Mouse (Mus musculus): Measurements from ENCODE around the gene Tec. TPM values are rescaled to one million over a fixed set of nuclear protein-coding genes. Genes with fewer than 3 reads are reported as not detected.

Gene Tec
- polyA plus RNA-seq, 1 experiment from 2014 or later: 3.2 TPM

DNA sequence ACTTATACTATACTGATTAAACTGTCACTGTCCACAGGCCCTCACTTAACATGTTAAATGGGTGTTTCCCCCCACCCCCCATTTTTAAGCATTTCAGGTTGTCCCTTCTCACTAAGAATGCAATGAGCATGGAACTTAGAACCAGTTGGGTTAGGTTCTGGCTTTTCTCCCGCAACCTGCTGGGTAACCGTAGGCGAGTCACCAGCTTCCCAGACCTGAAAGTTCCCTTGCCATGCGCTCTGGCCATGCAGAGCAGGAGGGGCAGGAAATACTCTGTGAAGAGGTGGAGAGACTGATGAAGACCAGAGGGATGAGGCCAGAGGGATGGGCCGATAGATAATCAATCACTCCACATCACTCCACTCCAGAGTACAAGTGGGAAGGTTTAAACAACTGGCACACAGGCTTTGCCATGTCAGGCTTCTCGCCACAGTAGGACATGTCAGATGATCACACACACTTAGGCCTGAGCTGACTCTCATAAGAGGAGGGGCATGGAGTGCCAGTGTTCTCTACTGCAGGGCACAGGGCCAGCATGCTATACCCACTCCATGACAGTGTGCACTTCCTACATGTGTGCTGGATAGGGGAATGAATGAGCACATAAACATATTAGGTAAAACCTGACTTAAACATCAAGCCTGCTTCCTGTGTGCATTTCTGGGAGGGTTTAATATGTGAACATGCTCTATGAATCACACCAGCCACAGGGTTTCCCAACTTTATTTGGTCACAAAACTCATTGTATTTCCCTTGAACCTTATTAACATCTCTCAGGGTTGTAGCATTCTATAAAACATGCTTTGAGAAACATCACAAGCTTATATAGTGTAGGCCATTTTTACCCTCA is 13.9 kb downstream of the Tec start:
- Histone ChIP-seq H3K36me3 (replicated peaks; ENCODE audit: control insufficient read depth, insufficient read depth, low read depth, low read length) (no peaks in the 10 kb centered on the region), H3K9me3 (replicated peaks; ENCODE audit: control insufficient read depth, low read length) (no peaks in the 10 kb centered on the region), H3K27me3 (ENCODE audit: control insufficient read depth, insufficient read depth, low read length) (no peaks in the 10 kb centered on the region), H3K4me1 (ENCODE audit: control insufficient read depth, insufficient read depth, low read length) (no peaks in the 10 kb centered on the region), H3K4me2 (ENCODE audit: low read depth, low read length) (no peak overlapping the region), H3K4me3 (ENCODE audit: low read depth, low read length) (no peak overlapping the region), H3K27ac (replicated peaks; ENCODE audit: low read depth, low read length) (no peak overlapping the region), H3K9ac (replicated peaks; ENCODE audit: low read length) (no peak overlapping the region)
- 78% methylated on average over 6 of the region's 6 CpGs for WGBS
- no peak for DNase-seq (ENCODE audit: low spot score)
- ATAC-seq (replicated peaks; ENCODE audit: insufficient number of reproducible peaks, low FRiP score, low TSS enrichment, low read depth): no peak

GRCm38 (mm10) chr5:72853365-72853764 is 14.9 kb downstream of the Tec start:
- Histone ChIP-seq H3K27ac (replicated peaks; ENCODE audit: low read depth, low read length) (no peak overlapping the region), H3K9me3 (replicated peaks; ENCODE audit: control insufficient read depth, low read length) (no peaks in the 10 kb centered on the region), H3K4me3 (ENCODE audit: low read depth, low read length) (no peak overlapping the region), H3K4me1 (ENCODE audit: control insufficient read depth, insufficient read depth, low read length) (no peaks in the 10 kb centered on the region), H3K36me3 (replicated peaks; ENCODE audit: control insufficient read depth, insufficient read depth, low read depth, low read length) (no peaks in the 10 kb centered on the region), H3K4me2 (ENCODE audit: low read depth, low read length) (no peak overlapping the region), H3K9ac (replicated peaks; ENCODE audit: low read length) (no peak overlapping the region), H3K27me3 (ENCODE audit: control insufficient read depth, insufficient read depth, low read length) (no peaks in the 10 kb centered on the region)
- 71% methylated on average over 2 of the region's 2 CpGs for WGBS
- DNase-seq (ENCODE audit: low spot score) (no peak), ATAC-seq (replicated peaks; ENCODE audit: insufficient number of reproducible peaks, low FRiP score, low TSS enrichment, low read depth) (no peak)

GRCm38 (mm10) chr5:72852301-72852995 is 15.8 kb downstream of the Tec start:
- no peak for ATAC-seq (replicated peaks; ENCODE audit: insufficient number of reproducible peaks, low FRiP score, low TSS enrichment, low read depth)
- 70% methylated on average over 7 of the region's 7 CpGs for WGBS
- DNase-seq (ENCODE audit: low spot score): no peak
- Histone ChIP-seq H3K36me3 (replicated peaks; ENCODE audit: control insufficient read depth, insufficient read depth, low read depth, low read length) (no peaks in the 10 kb centered on the region), H3K27me3 (ENCODE audit: control insufficient read depth, insufficient read depth, low read length) (no peaks in the 10 kb centered on the region), H3K9ac (replicated peaks; ENCODE audit: low read length) (no peak overlapping the region), H3K9me3 (replicated peaks; ENCODE audit: control insufficient read depth, low read length) (no peaks in the 10 kb centered on the region), H3K4me1 (ENCODE audit: control insufficient read depth, insufficient read depth, low read length) (no peaks in the 10 kb centered on the region), H3K4me3 (ENCODE audit: low read depth, low read length) (no peak overlapping the region), H3K27ac (replicated peaks; ENCODE audit: low read depth, low read length) (no peak overlapping the region), H3K4me2 (ENCODE audit: low read depth, low read length) (no peak overlapping the region)

DNA sequence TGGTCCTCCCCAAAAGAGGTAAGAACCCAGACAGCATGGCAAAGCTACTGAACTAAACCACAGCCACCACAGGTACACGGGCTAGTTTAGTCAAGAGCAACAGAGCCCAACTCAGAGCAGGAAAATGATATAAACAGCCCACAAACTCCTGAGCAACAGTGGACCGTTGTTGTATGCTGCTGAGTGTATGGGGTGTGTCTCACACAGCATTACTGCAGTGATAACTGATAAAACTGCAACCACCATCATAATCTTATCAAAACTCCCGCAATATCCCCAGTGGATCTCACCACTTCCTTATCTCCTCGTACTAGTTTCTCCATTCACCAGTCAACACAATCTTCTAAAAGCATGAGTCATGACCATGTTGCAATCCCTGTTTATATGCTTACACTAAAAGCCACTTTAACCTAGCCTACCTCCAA is 16.6 kb downstream of the Tec start:
- Histone ChIP-seq H3K9me3 (replicated peaks; ENCODE audit: control insufficient read depth, low read length) (no peaks in the 10 kb centered on the region), H3K4me1 (ENCODE audit: control insufficient read depth, insufficient read depth, low read length) (no peaks in the 10 kb centered on the region), H3K4me3 (ENCODE audit: low read depth, low read length) (no peak overlapping the region), H3K4me2 (ENCODE audit: low read depth, low read length) (no peak overlapping the region), H3K9ac (replicated peaks; ENCODE audit: low read length) (no peak overlapping the region), H3K27ac (replicated peaks; ENCODE audit: low read depth, low read length) (no peak overlapping the region), H3K36me3 (replicated peaks; ENCODE audit: control insufficient read depth, insufficient read depth, low read depth, low read length) (no peaks in the 10 kb centered on the region), H3K27me3 (ENCODE audit: control insufficient read depth, insufficient read depth, low read length) (no peaks in the 10 kb centered on the region)
- WGBS: 92% methylated on average over 4 of the region's 4 CpGs
- ATAC-seq (replicated peaks; ENCODE audit: insufficient number of reproducible peaks, low FRiP score, low TSS enrichment, low read depth): no peak
- DNase-seq (ENCODE audit: low spot score): no peak

GRCm38 (mm10) chr5:72850926-72851673 is 17.2 kb downstream of the Tec start:
- Histone ChIP-seq H3K9ac (replicated peaks; ENCODE audit: low read length) (no peak overlapping the region), H3K4me2 (ENCODE audit: low read depth, low read length) (no peak overlapping the region), H3K27me3 (ENCODE audit: control insufficient read depth, insufficient read depth, low read length) (no peaks in the 10 kb centered on the region), H3K27ac (replicated peaks; ENCODE audit: low read depth, low read length) (no peak overlapping the region), H3K4me3 (ENCODE audit: low read depth, low read length) (no peak overlapping the region), H3K4me1 (ENCODE audit: control insufficient read depth, insufficient read depth, low read length) (no peaks in the 10 kb centered on the region), H3K9me3 (replicated peaks; ENCODE audit: control insufficient read depth, low read length) (no peaks in the 10 kb centered on the region), H3K36me3 (replicated peaks; ENCODE audit: control insufficient read depth, insufficient read depth, low read depth, low read length) (no peaks in the 10 kb centered on the region)
- 86% methylated on average over 12 of the region's 12 CpGs for WGBS
- ATAC-seq (replicated peaks; ENCODE audit: insufficient number of reproducible peaks, low FRiP score, low TSS enrichment, low read depth) (no peak), DNase-seq (ENCODE audit: low spot score) (no peak)

- WGBS: 81% methylated on average over 6 of the region's 6 CpGs
- Histone ChIP-seq H3K27ac (replicated peaks; ENCODE audit: low read depth, low read length) (no peak overlapping the region), H3K27me3 (ENCODE audit: control insufficient read depth, insufficient read depth, low read length) (no peaks in the 10 kb centered on the region), H3K9me3 (replicated peaks; ENCODE audit: control insufficient read depth, low read length) (no peaks in the 10 kb centered on the region), H3K36me3 (replicated peaks; ENCODE audit: control insufficient read depth, insufficient read depth, low read depth, low read length) (no peaks in the 10 kb centered on the region), H3K9ac (replicated peaks; ENCODE audit: low read length) (no peak overlapping the region), H3K4me2 (ENCODE audit: low read depth, low read length) (no peak overlapping the region), H3K4me1 (ENCODE audit: control insufficient read depth, insufficient read depth, low read length) (no peaks in the 10 kb centered on the region), H3K4me3 (ENCODE audit: low read depth, low read length) (no peak overlapping the region)
- DNase-seq (ENCODE audit: low spot score) (no peak), ATAC-seq (replicated peaks; ENCODE audit: insufficient number of reproducible peaks, low FRiP score, low TSS enrichment, low read depth) (no peak)
These were observed 19.3 kb downstream of the Tec start for GRCm38 (mm10) chr5:72848889-72849435.

- Histone ChIP-seq H3K27me3 (ENCODE audit: control insufficient read depth, insufficient read depth, low read length) (no peaks in the 10 kb centered on the region), H3K9ac (replicated peaks; ENCODE audit: low read length) (no peak overlapping the region), H3K4me1 (ENCODE audit: control insufficient read depth, insufficient read depth, low read length) (no peaks in the 10 kb centered on the region), H3K9me3 (replicated peaks; ENCODE audit: control insufficient read depth, low read length) (no peaks in the 10 kb centered on the region), H3K36me3 (replicated peaks; ENCODE audit: control insufficient read depth, insufficient read depth, low read depth, low read length) (no peaks in the 10 kb centered on the region), H3K27ac (replicated peaks; ENCODE audit: low read depth, low read length) (no peak overlapping the region), H3K4me3 (ENCODE audit: low read depth, low read length) (no peak overlapping the region), H3K4me2 (ENCODE audit: low read depth, low read length) (no peak overlapping the region)
- ATAC-seq (replicated peaks; ENCODE audit: insufficient number of reproducible peaks, low FRiP score, low TSS enrichment, low read depth): no peak
- WGBS: 87% methylated on average over 1 of the region's 4 CpGs
- DNase-seq (ENCODE audit: low spot score): no peak
These were observed 21.6 kb downstream of the Tec start for GRCm38 (mm10) chr5:72846712-72847111.

Measured in embryonic facial prominence, embryonic 11.5 days (tissue).